Mouse (Mus musculus) hindbrain, embryonic 10.5 days (tissue): ENCODE data around the gene Foxl1. TPM values are rescaled to one million over a fixed set of nuclear protein-coding genes. Genes with fewer than 3 reads are reported as not detected.

Source experiments
- DNase-seq: peaks from one replicate; pipeline ENCODE4 v3.0.0-alpha.2; 2017; ENCODE audit warnings: low spot score
- H3K27ac ChIP-seq: fragments of 300-500 bp; sonication (generic); 2 replicates; pipeline ENCODE4 v1.5.1; 2016; ENCODE audit warnings: mild to moderate bottlenecking, moderate library complexity
- H3K27me3 ChIP-seq: fragments of 300-500 bp; sonication (generic); 2 replicates; pipeline ENCODE4 v1.6.1; 2016; ENCODE audit warnings: mild to moderate bottlenecking; ENCODE audit not compliant: poor library complexity, insufficient read depth, severe bottlenecking
- H3K36me3 ChIP-seq: fragments of 300-500 bp; sonication (generic); 2 replicates; pipeline ENCODE4 v1.6.1; 2016; ENCODE audit warnings: mild to moderate bottlenecking, moderate library complexity
- H3K4me1 ChIP-seq: fragments of 300-500 bp; sonication (generic); replicated peaks from 2 replicates; pipeline ENCODE4 v1.6.1; 2016; ENCODE audit warnings: mild to moderate bottlenecking
- H3K4me3 ChIP-seq: fragments of 300-500 bp; sonication (generic); 2 replicates; pipeline ENCODE4 v1.5.1; 2016; ENCODE audit warnings: mild to moderate bottlenecking, moderate library complexity
- H3K9me3 ChIP-seq: fragments of 300-500 bp; sonication (generic); 2 replicates; pipeline ENCODE4 v1.6.1; 2016; ENCODE audit warnings: mild to moderate bottlenecking, moderate library complexity
- WGBS: fragments of 180-500 bp; shearing (Covaris S2); methylation state at CpG from one replicate; pipeline ENCODE4 v1.1.7; 2016; 5-methylcytosine and 5-hydroxymethylcytosine counted together
- polyA plus RNA-seq: library from polyadenylated mRNA; unstranded; fragments of >200 nt; fragmentation: Nextera tagmentation; extraction: Ambion mirVana; gene quantifications from 2 replicates; pipeline ENCODE4 v1.2.1, GENCODE M21; 2016

Gene Foxl1
- polyA plus RNA-seq, 1 experiment from 2014 or later, result 3.5 TPM

DNA sequence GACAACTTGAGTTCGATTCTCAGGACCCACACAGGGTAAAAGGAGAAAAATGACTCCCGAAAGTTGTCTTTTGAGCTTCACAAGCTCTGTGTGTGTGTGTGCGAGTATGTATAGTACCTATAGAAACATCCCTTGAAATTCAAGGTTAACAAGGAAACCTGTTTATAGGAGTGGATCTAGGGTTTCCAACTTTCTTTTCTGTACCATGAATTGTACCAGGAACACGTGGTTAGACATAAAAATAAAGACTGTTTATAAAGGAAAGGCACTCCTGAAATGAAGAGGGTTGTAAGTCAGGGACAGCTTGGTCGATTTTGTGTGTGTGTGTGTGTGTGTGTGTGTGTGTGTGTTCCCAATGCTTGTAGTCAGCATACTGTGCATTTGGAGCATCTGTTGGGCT is 19.1 kb upstream of the Foxl1 start:
- DNase-seq, result peak; percentile 11
- Histone ChIP-seq H3K4me3 (peak overlapping the region; percentile 80), H3K27me3 (peaks cover 46% of the 10 kb centered on the region), H3K27ac (peak overlapping the region; percentile 92), H3K9me3 (no peaks in the 10 kb centered on the region), H3K4me1 (peaks cover 30% of the 10 kb centered on the region), H3K36me3 (peaks cover 26% of the 10 kb centered on the region)
- 13% methylated on average over 5 of the region's 5 CpGs for WGBS

DNA sequence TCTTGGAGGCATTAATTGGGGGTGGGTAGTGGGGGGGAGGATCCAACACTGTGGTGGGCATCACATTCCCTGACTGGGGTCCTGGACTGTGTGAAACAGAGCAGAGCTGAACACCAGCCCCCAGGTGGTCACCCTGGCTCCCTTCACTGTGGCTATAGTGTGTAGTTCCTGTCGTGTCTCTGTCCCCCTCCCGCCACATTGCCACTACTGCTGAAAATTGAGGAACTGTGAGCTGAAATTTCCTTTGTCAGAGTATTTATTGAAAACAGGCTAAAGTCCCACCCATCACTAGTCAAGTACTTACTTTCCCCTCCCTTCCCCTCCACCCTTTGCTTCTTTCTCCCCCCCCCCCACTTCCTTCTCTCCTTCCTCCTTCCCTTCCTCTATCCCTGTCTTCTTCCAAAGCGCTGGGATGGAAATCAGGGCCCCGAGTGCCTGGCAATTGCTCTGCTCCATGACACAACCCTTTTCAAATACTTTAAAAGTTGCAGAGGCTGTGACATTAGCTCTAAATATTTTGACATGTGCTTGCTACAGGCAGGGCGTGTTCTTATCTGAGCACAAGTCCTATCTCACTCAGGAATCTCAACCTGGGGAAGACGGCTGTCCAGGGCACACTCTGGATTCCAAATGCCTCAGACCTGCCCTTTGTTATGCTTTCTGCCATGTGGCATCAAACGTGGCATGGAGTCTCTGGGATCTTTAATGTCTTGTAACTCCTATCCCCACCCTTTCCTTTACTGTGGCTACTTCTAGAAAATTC is 16.4 kb upstream of the Foxl1 start:
- peaks cover 37% of the 10 kb centered on the region for H3K4me1 ChIP-seq
- H3K4me3 ChIP-seq, result no peak overlapping the region
- peaks cover 3% of the 10 kb centered on the region; the same call in 1 of the 2 replicates for H3K36me3 ChIP-seq
- H3K9me3 ChIP-seq, result no peaks in the 10 kb centered on the region
- H3K27me3 ChIP-seq, result peaks cover 73% of the 10 kb centered on the region
- H3K27ac ChIP-seq, result no peak overlapping the region
- DNase-seq, result no peak
- whole genome bisulfite sequencing, result 53% methylated on average over 7 of the region's 7 CpGs

GRCm38 (mm10) chr8:121113261-121113660 is 14.5 kb upstream of the Foxl1 start:
- Histone ChIP-seq H3K4me3 (no peak overlapping the region), H3K36me3 (no peaks in the 10 kb centered on the region), H3K27me3 (peaks cover 92% of the 10 kb centered on the region), H3K4me1 (peaks cover 36% of the 10 kb centered on the region), H3K9me3 (no peaks in the 10 kb centered on the region), H3K27ac (no peak overlapping the region)
- peak; percentile 95 for DNase-seq
- 2% methylated on average over 21 of the region's 21 CpGs for WGBS

- DNase-seq, result no peak
These were observed 12.6 kb upstream of the Foxl1 start for GRCm38 (mm10) chr8:121115136-121115535.

DNA sequence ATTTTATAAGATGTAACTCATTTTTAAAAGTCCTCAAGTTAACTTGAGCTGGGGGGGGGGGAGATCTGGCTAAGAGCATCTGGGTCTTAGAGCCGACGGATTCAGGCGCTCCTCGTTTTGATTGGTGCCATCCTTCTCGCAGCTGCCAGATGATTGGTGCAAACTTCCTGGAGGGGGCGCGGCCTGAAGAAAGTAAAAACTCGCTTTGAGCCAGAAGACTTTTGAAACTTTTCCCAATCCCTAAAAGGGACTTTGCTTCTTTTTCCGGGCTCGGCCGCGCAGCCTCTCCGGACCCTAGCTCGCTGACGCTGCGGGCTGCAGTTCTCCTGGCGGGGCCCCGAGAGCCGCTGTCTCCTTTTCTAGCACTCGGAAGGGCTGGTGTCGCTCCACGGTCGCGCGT is 11.8 kb upstream of the Foxl1 start, which contains the start of gene Foxc2:
Foxc2 (plus strand) TSS at position 224 of the 400 bp plus-strand sequence.
- peak; percentile 86 for DNase-seq
- Histone ChIP-seq H3K36me3 (no peaks in the 10 kb centered on the region), H3K4me1 (peaks cover 28% of the 10 kb centered on the region), H3K27me3 (peaks cover 100% of the 10 kb centered on the region), H3K4me3 (peak within 1 kb of the TSS; percentile 59), H3K27ac (peak within 1 kb of the TSS; percentile 73), H3K9me3 (no peaks in the 10 kb centered on the region)
- under 1% methylated on average over 25 of the region's 25 CpGs for WGBS

More at GRCm38 (mm10) chr8:121115136-121115535, 12.6 kb upstream of the Foxl1 start:
- Histone ChIP-seq H3K27me3 (peaks cover 100% of the 10 kb centered on the region), H3K36me3 (no peaks in the 10 kb centered on the region), H3K27ac (no peak overlapping the region; the same call in 1 of the 2 replicates), H3K9me3 (no peaks in the 10 kb centered on the region), H3K4me1 (peaks cover 28% of the 10 kb centered on the region), H3K4me3 (peak overlapping the region; percentile 20; the same call in 1 of the 2 replicates)
- 1% methylated on average over 25 of the region's 25 CpGs for WGBS

DNA sequence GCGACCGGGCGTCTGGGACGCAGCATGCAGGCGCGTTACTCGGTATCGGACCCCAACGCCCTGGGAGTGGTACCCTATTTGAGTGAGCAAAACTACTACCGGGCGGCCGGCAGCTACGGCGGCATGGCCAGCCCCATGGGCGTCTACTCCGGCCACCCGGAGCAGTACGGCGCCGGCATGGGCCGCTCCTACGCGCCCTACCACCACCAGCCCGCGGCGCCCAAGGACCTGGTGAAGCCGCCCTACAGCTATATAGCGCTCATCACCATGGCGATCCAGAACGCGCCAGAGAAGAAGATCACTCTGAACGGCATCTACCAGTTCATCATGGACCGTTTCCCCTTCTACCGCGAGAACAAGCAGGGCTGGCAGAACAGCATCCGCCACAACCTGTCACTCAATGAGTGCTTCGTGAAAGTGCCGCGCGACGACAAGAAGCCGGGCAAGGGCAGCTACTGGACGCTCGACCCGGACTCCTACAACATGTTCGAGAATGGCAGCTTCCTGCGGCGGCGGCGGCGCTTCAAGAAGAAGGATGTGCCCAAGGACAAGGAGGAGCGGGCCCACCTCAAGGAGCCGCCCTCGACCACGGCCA is 11.1 kb upstream of the Foxl1 start:
- H3K27me3 ChIP-seq, result peaks cover 100% of the 10 kb centered on the region
- peaks cover 28% of the 10 kb centered on the region for H3K4me1 ChIP-seq
- H3K27ac ChIP-seq, result peak overlapping the region; percentile 73
- H3K36me3 ChIP-seq, result no peaks in the 10 kb centered on the region
- H3K4me3 ChIP-seq, result peak overlapping the region; percentile 59
- no peaks in the 10 kb centered on the region for H3K9me3 ChIP-seq
- peak; percentile 62 for DNase-seq
- WGBS, result under 1% methylated on average over 55 of the region's 55 CpGs

DNA sequence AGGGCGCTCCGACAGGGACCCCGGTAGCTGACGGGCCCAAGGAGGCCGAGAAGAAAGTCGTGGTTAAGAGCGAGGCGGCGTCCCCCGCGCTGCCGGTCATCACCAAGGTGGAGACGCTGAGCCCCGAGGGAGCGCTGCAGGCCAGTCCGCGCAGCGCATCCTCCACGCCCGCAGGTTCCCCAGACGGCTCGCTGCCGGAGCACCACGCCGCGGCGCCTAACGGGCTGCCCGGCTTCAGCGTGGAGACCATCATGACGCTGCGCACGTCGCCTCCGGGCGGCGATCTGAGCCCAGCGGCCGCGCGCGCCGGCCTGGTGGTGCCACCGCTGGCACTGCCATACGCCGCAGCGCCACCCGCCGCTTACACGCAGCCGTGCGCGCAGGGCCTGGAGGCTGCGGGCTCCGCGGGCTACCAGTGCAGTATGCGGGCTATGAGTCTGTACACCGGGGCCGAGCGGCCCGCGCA is 10.5 kb upstream of the Foxl1 start:
- peak overlapping the region; percentile 59 for H3K4me3 ChIP-seq
- H3K4me1 ChIP-seq, result peaks cover 28% of the 10 kb centered on the region
- H3K36me3 ChIP-seq, result no peaks in the 10 kb centered on the region
- H3K27me3 ChIP-seq, result peaks cover 100% of the 10 kb centered on the region
- no peaks in the 10 kb centered on the region for H3K9me3 ChIP-seq
- DNase-seq, result no peak
- H3K27ac ChIP-seq, result peak overlapping the region; percentile 73
- under 1% methylated on average over 62 of the region's 62 CpGs for WGBS

DNA sequence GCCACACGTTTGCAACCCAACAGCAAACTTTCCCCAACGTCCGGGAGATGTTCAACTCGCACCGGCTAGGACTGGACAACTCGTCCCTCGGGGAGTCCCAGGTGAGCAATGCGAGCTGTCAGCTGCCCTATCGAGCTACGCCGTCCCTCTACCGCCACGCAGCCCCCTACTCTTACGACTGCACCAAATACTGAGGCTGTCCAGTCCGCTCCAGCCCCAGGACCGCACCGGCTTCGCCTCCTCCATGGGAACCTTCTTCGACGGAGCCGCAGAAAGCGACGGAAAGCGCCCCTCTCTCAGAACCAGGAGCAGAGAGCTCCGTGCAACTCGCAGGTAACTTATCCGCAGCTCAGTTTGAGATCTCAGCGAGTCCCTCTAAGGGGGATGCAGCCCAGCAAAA is 9.8 kb upstream of the Foxl1 start:
- no peaks in the 10 kb centered on the region for H3K36me3 ChIP-seq
- peak overlapping the region; percentile 59 for H3K4me3 ChIP-seq
- peak overlapping the region; percentile 73; the same call in 1 of the 2 replicates for H3K27ac ChIP-seq
- peaks cover 31% of the 10 kb centered on the region for H3K4me1 ChIP-seq
- peak; percentile 52 for DNase-seq
- peaks cover 100% of the 10 kb centered on the region for H3K27me3 ChIP-seq
- under 1% methylated on average over 28 of the region's 28 CpGs for WGBS
- no peaks in the 10 kb centered on the region for H3K9me3 ChIP-seq

- peak overlapping the region; percentile 59 for H3K4me3 ChIP-seq
- no peak overlapping the region for H3K27ac ChIP-seq
- WGBS, result 2% methylated on average over 18 of the region's 18 CpGs
- H3K4me1 ChIP-seq, result peaks cover 29% of the 10 kb centered on the region
- no peaks in the 10 kb centered on the region for H3K36me3 ChIP-seq
- H3K27me3 ChIP-seq, result peaks cover 100% of the 10 kb centered on the region
- no peaks in the 10 kb centered on the region for H3K9me3 ChIP-seq
- DNase-seq, result peak; percentile 50
These were observed 8.9 kb upstream of the Foxl1 start for GRCm38 (mm10) chr8:121118634-121119420.

- H3K4me1 ChIP-seq, result peaks cover 33% of the 10 kb centered on the region
- peak overlapping the region; percentile 59 for H3K4me3 ChIP-seq
- peak; percentile 27 for DNase-seq
- peaks cover 100% of the 10 kb centered on the region for H3K27me3 ChIP-seq
- H3K36me3 ChIP-seq, result no peaks in the 10 kb centered on the region
- no peak overlapping the region for H3K27ac ChIP-seq
- no peaks in the 10 kb centered on the region for H3K9me3 ChIP-seq
- 2% methylated on average over 12 of the region's 12 CpGs for WGBS
These were observed 7.9 kb upstream of the Foxl1 start for GRCm38 (mm10) chr8:121119635-121120455.

- peak overlapping the region; percentile 59 for H3K4me3 ChIP-seq
These were observed 7.0 kb upstream of the Foxl1 start for GRCm38 (mm10) chr8:121120456-121121419.

More at GRCm38 (mm10) chr8:121120456-121121419, 7.0 kb upstream of the Foxl1 start:
- Histone ChIP-seq H3K27ac (no peak overlapping the region), H3K27me3 (peaks cover 100% of the 10 kb centered on the region), H3K9me3 (no peaks in the 10 kb centered on the region), H3K36me3 (no peaks in the 10 kb centered on the region), H3K4me1 (peaks cover 38% of the 10 kb centered on the region)
- 5% methylated on average over 17 of the region's 17 CpGs for WGBS
- DNase-seq, result peak; percentile 26
